Mouse (Mus musculus) thymus, postnatal 36 days (tissue): Measurements from ENCODE around the gene Nxph1.

Experiments used
- DNase-seq, 2 experiments: peaks; one replicate each; pipeline ENCODE4 v3.0.0; 2022; ENCODE audit warnings: mixed read lengths in 2 of 2

Nxph1 gene

DNA sequence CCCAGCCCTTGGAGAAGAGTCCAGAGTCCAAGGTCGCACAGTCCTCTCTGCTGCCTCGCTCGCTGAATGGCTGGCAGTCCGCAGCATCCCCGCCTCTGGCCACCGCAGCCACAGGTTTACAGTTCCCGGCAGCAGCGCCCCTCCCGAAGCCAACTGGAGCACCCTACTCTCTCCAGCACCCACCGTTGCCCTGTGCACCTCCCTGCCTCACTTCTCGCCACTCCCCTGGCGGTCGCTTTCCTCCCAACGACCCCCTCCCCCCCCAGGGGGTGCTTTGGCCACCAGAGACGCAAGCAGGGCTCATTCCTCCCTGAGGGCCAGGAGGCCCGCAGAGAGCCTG is at the start of gene Nxph1:
TSS of gene Nxph1 (plus strand) at position 301 of the 340 bp plus-strand sequence.
- DNase-seq: no peak

DNA sequence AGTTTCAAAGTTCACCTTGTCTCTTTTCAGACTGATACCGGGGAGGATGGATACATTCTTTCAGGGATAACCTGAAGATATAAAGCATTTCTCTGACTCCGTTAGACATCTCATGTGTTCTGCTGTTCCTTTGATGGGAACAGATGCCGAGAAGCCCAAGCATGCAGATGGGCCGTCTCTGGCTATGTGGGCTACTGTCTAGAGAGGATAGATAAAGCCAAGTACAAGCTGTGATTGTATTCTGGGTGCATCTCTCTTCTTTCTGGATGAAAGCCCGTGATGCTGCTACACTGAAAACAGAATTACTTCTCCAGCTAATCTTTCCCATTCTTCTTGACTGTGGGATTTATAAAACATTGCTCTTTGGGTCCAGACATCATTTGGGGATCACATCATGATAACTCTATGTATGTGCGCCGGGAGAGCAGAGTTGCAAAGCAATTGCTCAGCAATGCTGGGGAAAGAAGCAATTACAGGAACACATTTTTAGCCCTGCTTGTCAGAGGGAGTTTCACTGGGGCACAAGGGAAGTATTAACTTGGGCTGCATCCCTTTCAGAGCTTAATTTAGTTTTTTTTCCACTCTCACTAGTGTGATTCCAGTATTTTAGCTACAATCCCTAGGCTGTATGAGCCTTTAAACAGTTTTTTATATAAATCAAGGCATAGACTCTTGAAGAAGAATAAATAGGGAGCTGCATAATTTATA is 48.1 kb upstream of the Nxph1 start:
- DNase-seq: no peak

DNA sequence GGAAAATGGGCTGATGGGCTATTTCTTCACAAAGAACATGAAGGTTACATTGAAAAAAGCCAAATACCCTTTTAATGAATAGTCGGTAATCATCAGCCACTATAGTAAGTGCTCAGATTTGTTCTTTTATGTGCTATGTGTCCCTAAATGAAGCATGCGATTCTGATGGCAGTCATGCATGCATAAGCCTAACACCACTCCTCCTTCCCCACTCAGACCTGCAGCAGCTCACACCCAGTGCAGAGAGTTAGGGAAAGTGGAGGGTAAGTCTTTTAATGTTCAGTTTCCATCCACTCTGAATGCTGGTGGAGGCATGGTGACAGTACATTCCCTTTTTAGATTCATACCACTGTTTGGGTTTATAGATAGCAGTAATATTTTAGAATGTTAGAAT is 47.5 kb upstream of the Nxph1 start:
- no peak for DNase-seq

DNA sequence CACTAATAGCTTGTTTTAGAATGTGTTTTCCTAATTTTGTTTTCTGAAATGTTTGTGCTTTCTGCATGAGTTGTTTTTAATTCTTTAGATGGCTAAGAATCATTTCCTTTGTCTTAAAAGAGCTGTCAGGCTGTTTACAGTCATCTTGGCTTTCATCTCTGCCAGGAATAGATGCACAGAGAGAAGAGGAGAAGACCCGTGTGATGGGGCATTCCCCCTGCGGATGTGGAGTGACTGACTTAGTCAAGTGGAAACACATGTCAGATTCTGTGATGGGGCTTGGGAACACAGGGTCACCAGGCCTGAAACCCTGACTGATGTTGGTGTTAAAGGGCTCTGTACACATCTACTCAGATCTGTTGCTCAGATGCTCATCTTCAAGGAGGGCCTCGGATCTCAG is 40.3 kb upstream of the Nxph1 start:
- no peak for DNase-seq

DNA sequence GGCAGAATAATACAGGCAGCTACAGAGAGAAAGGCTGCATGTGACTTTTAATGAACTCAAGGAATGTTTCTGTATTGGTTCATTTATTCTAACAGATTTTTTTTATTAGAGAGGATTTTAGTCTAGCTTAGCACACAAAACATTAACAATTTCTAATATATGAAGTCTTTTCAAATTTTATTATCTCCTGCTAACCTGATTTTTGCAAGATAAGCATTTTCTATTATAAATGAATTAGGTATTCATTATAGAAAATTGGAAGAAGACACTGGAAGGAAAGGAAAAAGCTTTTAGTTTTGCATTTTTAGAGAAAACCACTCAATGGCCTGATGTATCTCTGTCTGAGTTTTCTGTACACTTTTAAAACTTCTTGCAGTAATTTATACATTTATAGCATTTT is 34.8 kb upstream of the Nxph1 start:
- DNase-seq: no peak

DNA sequence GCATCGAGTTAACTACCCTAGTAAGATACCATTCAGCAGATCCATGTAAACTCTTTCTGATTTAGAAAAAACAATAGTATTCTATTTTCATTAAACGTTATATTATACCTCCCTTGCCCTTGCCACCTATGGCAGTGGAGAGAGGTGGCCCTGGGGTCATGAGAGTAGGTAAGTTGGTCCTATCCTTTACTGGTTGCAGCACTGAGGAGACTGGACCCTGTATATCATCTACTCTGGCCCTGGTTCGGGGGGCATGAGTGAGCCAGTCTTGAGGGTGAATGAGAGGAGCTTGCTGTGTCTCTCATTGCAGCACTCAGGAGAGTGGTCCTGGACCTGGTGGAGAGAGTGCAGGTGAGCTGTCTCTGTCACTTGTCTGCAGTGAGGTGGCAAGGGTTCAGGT is 33.5 kb upstream of the Nxph1 start:
- DNase-seq: no peak

DNA sequence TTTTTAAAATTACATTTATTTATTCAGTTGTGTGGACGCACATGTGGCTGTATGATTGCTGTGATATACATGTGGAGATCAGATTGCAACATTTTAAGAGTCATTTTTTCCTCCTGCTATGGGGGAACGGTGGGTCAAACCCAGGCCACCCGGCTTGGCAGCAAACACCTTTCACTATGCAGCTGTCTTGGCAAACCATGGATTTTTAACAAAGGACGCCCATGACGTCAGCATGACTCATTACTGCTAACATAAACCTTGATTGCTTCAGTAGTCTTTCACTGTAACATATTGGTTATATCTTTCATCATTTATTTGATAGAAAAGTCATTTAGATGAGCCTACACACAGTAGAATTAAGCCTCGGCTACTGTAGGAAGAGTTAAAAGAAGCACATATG is 23.8 kb upstream of the Nxph1 start:
- no peak for DNase-seq

DNA sequence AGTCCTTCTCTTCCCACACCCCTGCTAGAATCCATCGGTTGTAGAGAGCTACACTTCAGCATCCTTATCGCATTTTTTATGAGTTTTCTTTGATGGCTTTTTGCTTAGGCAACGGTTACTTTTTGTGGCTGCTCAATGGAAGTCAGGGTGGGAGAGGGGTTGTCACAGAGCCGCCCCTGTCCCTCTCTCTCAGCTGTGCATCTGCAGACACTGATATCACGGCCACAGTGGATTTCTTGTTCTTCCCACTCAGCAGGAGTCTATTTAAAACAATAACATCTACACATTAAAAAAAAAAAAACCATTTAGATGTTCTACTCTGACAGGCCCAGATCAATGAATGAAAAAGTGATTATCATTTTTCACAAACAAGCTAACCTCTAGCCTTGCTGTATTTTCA is 13.0 kb upstream of the Nxph1 start:
- DNase-seq: no peak

DNA sequence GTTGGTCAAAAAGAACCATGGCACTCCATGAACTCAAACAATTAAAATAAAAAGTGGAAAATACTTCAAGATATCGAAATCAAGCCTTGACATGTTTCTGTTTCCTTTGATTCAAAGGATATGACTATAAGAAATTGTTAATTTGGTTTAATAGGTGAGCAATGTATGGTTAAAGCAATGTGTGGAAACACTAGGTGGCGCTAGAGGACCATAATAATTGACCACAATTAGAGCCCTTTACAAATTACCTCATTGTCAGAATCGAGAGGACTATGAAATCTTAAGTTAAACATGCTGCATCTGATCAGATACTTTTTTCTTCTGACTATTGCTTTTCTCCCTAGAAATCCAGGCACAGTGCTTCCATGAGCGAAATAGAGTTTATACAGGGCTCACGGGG is 12.5 kb upstream of the Nxph1 start:
- no peak for DNase-seq

DNA sequence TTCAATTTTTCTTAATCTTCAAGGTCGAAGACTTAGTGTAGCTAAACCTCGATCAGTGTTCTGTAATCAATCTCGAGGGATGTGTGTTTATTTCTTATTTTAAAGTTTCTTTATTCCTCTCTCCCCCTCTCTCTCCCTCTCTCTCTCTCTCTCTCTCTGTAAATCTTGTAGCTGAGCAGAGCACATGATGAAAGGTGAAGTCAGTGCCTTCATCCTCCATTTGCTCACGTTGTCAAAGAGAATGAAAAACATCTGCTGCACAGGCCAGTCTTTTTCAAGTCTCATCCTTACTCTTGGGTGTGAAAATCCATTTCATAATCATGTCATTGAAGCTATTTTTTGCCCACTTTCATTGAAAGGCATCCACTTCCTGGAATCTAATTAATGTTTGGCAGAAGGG is 12.1 kb upstream of the Nxph1 start:
- DNase-seq: no peak

DNA sequence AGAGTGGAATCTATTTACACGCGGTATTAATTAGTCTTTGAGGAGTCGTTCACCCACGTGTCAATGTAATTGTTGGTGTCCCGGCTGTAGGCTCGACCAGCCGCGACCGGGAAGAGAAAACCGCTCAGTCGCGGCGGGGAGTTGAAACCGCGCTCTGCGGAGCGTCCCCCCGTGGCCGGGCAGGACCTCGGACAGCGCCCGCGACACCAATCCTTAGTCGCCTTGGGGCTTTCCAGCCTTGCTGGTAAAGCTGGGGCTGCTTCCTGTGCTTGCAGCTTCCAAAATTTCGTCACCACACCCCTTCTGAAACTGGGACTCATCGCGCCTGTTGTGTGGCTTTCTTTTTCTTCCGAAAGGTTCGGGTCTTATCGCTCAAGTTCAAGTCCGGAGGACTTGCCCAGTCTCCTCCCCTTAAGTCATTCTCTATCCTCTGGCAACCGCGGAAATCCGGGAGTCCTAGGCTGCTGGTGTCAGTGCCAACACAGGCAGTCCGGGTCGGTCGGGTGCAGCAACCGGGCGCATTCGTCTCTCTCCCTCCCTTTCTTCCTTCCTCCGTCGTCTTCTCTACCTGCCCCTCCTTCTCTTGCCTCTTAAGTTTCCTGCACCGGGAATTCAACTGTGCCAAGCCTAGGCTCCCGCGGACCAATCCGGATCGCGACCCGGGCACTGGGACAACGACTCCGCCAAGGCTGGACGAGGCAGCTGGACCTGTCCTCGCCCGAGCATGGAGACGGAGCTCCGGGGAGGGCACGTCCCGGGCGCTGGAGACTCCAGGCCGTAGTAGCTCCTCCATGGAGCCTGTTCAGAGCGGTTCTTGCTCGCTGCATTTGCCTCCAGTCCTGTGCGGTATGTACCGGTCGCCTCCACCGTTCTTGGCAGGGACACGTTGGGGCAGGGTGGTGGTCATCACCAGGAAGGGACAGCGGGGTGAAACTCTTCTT is 510 bp downstream of the Nxph1 start:
- peak in 1 of 2 experiments; percentile 4 for DNase-seq

DNA sequence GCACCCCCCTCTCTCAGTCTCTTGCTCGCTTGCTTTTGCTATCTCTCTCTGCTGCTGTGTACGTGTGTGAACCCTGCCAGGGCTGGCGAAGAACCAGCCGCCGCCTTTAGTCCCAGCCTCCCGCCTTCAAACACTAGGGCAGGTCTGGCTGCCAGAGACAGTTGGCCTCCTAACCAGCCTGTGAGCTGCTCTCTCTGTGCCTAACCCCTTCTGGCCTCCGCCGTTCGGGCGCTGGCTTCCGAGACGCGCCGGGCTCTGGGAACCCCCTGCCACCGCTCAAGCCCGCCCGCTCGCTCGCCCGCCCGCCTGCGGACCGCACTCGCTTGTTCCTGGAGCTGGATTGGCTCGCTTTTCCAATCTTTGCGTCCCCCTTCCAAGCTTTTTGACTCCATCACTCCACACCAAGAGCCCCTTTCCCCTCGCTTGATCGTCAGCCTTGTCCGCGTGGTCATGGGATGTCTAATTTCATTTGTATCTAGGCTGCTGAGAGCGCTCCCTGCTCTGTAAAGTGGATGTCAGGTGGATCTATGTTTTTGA is 1.5 kb downstream of the Nxph1 start:
- no peak for DNase-seq

DNA sequence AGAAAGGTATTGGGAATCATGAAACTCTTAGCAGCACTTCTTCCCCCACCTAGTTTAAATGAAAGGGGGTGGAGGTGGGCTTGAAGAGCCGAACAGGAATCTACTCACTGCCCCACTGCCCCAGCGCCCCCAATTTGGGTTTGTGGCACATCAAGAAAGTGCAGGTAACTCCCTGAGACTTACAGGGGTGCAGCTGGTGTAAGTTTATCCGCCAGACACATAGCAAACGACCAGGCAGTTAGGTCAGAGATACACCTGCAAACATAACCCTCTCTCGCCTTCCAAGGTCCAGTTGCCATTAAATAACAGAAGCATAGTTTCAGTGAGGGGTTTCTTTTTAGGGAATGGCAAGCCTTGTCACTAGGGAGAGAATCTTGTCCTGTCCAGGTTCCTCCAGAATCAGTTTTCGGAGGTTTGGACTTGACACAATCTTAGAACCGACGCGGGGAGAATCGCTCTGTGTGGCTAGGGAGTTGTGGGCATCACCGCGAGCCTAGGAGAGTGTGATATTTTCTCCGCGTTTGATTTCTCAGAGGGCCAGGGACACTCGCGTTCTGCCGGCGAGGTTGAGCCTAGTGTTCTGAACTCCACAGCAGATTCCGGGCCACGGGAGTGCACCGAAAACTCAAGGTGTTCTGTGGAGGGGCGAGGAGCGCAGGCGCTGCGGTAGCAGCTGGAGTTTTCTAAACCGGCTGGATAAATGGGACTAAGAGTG is 2.5 kb downstream of the Nxph1 start:
- no peak for DNase-seq

DNA sequence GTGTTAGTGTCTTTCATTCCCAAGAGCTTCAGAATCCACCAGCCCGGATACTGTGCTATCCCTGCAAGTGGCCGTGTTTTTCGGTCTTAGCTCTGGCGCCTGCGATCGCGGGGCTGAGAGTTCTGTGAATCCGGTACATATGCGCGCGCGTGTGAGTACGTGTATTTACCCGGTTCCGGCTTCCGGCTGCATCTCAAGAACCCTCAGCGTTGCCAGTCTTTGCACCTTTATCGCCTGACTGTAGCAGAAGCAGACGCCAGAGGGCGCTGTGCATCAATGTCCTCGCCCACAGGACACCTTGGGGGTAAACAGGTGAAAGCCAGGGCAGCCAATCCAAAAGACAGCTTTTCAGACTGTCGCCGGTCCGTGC is 3.1 kb downstream of the Nxph1 start:
- DNase-seq: peak; percentile 8 to 16

DNA sequence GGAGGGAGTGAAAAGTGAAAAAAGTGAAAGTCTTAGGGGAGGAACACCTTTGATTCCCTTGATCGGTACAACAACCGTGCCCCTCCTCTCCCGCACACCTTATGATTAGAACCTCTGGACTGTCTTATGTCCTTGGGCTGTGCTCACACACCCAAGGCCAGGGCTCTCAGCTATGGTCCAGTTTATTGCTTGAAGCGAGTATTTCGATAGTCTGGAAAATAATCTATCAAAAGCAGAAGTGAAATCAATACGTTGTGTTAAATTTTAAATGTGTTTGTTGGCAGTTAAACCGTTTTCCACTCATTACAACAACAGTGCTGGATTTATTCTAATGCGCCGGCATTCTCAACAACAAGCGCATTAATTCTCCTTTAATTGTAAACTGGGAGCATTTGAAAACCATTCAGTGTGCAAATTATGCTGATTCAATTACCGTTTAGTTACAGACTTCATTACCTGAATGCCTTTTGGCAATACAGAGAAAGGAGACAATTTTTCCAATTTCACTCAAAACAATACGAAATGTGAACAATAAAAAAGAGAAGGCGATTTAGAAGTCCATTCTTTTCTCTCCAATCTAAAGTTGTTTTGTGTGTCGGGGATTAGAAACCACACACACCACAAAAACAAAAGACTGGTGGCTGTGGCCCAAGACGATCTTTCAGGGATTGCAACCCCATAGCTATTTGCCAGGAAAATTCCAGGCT is 3.8 kb downstream of the Nxph1 start:
- DNase-seq: no peak

DNA sequence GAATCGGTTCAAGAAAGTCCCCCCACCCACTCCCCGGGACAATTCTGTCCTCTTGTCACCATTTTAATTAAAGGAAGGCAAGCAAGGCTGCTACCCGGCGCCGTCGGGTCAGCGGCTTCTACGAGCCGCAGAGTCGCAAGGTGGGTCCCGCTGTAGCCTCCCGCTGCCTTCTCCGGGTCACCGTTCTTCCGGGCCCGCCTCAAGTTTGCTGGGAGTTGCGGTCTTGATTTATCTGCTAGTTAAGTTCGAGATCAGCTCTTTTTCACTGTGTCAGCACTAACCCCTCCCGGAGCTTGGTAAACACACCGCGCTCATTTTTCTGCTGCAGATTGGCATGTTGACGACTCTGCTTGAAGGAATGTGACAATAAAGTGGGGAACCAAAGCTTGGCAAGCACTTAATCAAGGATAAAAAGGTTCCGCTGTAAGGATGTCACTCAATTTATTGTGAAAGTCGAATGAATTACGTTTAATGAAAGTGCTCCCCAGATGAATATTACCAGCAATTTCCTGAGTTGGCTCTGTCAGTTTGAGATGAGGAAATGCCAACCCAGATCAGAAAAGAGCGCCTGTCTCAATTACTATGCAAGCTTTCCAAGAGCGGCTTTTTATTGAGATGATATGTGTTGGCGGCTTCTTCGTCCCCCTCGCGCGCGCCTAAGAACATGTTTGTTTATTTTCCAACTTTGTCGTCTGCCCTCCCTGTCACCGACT is 7.7 kb downstream of the Nxph1 start:
- DNase-seq: no peak

DNA sequence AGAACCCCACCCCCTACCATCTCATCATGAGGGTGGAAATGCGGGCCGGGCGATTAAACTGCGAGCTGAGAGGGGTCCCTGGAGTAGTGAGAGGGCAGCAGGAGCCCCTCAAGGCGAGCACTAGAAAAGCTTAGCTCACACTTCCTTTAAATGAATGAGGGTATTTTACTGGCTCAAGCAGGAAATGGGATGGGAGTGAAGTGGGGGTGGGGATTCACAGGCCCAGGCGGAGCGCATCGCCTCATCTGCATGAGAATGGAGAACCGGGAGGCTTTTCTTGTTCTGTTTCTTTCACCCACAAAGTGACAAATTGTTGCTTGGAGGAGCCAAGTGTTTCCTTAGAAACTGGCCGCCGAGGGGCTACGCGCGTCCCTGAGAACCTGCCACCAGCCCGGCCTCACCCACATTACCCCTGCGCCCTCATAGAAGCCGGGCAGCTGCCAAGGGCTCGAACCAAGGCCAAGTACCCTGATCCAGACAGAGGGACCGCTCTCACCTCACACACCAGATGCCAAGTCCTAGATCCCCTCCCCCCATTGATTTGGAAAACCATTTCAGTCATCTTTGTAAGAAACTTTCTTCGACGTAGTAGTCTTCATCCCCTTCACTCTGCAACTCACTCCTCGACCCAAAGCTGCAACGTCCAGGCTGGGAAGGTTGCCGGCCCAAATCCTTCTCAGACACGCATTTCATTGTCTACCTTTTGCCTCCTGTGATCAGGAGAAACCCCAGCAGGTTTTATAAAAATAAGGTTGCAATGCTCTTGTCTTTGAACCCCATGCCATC is 8.7 kb downstream of the Nxph1 start:
- no peak for DNase-seq

DNA sequence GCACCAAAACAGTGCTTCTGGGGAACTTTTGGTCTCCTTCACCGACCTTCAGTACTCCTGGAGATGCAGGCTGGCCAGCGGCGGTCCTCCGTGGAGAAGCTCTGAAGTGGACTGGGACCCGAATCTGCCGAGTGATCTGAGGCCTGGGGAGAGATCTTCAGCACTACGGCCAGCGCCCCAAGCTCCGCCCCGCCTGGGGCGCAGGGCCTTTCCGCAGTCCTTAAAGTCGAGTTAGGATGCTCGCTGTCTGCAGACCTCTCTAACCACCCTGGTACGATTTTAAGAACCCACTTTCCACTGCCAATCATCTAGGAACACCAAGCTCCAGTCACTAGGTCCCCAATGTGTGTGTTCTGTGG is 9.3 kb downstream of the Nxph1 start:
- no peak for DNase-seq

DNA sequence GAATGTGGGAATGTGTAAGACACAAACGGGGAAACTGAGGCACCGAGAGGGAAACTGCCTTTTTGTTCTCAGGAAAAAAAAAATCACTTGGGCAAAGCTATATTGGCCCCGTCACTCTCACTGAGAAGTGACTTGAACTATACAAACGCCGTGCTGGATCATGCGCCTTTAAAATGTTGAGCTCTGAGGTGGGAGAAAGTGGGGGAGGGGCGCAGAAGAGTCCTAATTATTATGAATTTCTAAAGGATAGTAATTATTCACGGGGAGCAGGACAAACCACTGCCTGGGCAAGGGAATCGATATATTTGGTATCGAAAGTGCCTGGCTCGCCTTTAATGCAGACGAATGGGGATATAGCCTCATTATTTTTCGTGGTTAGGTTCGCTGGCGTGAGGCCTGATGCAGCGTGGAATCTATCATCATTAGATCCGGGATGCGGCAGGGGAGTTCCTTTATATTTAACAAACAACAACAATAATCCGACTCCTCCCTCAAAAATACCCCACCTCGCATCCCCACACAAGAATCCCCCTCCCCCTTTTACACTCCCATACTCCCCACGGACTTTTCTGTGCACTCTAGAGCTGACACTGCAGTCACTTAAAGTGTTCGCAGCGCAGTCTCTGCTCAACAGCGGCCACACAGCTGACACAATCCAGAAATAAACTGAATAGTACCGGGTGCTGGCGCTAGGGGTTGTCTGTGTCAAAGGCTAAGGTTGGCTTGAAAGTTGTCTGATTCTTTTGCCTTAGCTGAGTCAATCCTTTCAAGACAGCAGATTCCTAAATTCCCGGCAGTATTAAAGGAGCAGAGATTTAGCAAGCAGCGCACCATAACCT is 10.1 kb downstream of the Nxph1 start:
- no peak for DNase-seq

DNA sequence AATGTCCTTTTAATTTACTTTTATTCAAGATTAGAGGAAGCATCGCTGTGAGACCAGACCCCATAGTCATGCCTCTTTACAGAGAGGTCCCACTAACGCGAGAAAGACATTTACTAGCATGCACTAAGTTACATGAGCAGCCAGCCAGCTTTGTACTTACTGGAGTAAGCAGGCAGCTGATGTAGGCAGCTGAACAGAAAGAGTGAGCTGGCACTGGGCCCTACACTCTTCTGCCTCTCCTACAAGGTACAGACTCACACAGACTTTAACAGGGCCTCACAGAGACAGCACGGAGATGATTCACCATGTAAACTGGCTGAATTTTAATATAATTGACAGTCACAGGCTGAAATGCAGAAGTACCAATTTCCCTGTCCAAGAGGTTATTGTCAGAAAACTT is 11.6 kb downstream of the Nxph1 start:
- DNase-seq: no peak

DNA sequence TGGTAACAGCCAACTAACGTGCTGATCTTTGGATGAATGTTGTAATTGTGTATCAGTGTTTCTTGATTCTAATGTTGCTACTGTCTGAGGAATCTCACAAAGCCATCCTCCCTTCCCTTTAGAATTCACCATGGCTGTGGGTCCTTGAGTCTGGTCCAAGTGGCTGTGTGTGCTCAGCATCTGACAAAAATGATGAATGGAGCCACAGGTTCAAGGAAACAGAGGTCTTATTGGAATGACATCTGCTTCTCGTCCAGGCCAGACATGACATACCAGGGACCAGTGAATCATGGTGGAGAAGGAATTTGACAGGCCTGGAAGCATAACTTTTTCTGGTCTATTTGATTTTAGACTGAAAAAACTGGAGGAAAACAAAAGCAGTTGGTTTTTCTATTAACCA is 22.3 kb downstream of the Nxph1 start:
- DNase-seq: no peak
